Mouse (Mus musculus): Measurements from ENCODE around the gene Psme3. TPM values are rescaled to one million over a fixed set of nuclear protein-coding genes. Genes with fewer than 3 reads are reported as not detected.
A peak's percentile ranks its signal among the peaks of the same experiment; 100 is the strongest.

Gene Psme3
- total RNA-seq (2014; fragmentation: Nextera tagmentation) (300 and 317 TPM in 2 replicates), total RNA-seq (2017) (98.7 and 113 TPM in 2 replicates), polyA plus RNA-seq (2012) (68.6 and 68.8 TPM in 2 replicates)

DNA sequence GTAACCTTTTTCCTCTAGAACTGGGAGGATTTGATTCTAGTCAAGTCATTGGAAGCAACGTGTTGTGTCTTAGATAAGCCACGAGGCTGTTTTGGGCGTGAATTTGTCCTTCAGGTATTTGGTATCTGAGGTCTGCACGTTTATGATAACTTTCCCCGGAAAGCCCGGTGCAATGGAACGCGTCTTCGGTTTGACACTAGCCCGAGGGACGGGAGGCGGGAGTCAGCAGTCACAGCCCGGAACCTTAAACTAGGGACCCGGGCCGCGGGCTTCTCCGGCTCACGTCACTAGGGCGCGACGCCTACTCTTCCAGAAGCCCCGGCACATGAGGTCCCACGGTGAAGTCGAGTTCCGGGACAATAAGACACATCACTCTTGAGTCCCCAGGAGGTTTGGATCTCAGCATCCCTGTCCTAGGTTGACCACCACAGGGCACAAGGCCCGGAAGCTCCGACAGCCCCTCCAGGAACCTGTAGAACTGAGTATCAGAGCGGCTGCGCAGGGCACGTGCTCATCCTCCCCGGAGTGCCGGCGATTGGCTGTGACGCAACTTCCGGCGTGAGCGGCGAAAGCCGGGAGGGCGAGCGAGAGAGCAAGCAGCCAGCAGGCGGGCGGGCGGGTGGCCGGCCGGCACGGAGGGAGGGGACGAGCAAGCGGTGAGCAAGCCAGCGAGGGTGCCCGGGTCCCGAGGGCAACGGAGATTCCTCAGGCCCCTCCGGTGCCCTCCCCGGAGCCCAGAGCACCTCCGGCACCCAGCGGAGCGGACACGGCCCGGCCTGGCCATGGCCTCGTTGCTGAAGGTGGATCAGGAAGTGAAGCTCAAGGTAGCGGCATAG is at the start of gene Psme3:
Psme3 (plus strand) TSS at position 549 of the 836 bp plus-strand sequence.
- no peaks in the 10 kb centered on the region for H3K9me3 ChIP-seq (replicated peaks)
- ATAC-seq (ENCODE audit: extremely low read depth, insufficient number of reproducible peaks, low FRiP score, poor library complexity, severe bottlenecking) (peak; percentile 73), DNase-seq (ENCODE audit: low spot score) (peak; percentile 93)
- peak; percentile 71 for TF ChIP-seq TAL1 (conservative IDR thresholded peaks at IDR 0.05; ENCODE audit: low read depth, low read length)
- no peak for TF ChIP-seq POLR2AphosphoS5 (IDR thresholded peaks at IDR 0.05; ENCODE audit: insufficient replicate concordance, low read depth, low read length)
- H3K4me3 ChIP-seq (ENCODE audit: low read depth, low read length): peak within 1 kb of the TSS; percentile 90
- H3K36me3 ChIP-seq (replicated peaks): peaks cover 34% of the 10 kb centered on the region
- H3K4me1 ChIP-seq (ENCODE audit: insufficient read depth, low read depth, low read length): peaks cover 38% of the 10 kb centered on the region
- H3K27me3 ChIP-seq (ENCODE audit: insufficient read depth, low read length): no peaks in the 10 kb centered on the region

DNA sequence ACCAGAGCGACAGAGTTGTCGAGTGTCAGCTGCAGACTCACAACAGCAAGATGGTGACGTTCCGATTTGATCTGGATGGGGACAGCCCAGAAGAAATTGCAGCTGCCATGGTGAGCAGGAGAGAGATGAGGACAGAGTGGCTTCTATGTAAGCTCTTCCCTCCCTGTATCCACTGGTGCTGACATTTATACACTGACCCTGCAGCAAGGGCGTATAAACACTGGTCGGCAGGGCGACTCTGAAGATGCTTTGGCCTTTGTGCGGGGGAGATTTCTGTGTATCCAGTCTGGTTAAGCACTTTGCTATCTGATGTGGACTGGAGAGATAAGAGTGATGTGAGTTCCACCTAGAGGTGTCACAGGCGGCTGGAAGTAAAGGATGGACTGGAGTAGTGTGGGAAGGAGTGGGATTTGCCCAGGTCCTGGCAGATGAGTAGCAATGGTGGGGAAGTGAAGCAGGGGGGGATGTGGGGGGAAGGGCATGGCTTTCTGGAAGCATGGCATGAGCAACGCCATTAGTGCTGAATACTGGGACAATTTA is 46.4 kb upstream of the Psme3 start:
- H3K36me3 ChIP-seq (replicated peaks): peaks cover 88% of the 10 kb centered on the region
- H3K4me3 ChIP-seq (ENCODE audit: low read depth, low read length): peak overlapping the region; percentile 3; the same call in 1 of the 2 replicates
- H3K4me1 ChIP-seq (ENCODE audit: insufficient read depth, low read depth, low read length): peaks cover 43% of the 10 kb centered on the region
- H3K27me3 ChIP-seq (ENCODE audit: insufficient read depth, low read length): no peaks in the 10 kb centered on the region
- H3K9me3 ChIP-seq (replicated peaks): no peaks in the 10 kb centered on the region
- ATAC-seq (ENCODE audit: extremely low read depth, insufficient number of reproducible peaks, low FRiP score, poor library complexity, severe bottlenecking) (no peak), DNase-seq (ENCODE audit: low spot score) (no peak)
- TF ChIP-seq GATA2 (IDR thresholded peaks at IDR 0.05; ENCODE audit: borderline replicate concordance, low read depth, low read length) (no peak), TAL1 (conservative IDR thresholded peaks at IDR 0.05; ENCODE audit: low read depth, low read length) (peak; percentile 15; the same call in 1 of the 2 replicates)

DNA sequence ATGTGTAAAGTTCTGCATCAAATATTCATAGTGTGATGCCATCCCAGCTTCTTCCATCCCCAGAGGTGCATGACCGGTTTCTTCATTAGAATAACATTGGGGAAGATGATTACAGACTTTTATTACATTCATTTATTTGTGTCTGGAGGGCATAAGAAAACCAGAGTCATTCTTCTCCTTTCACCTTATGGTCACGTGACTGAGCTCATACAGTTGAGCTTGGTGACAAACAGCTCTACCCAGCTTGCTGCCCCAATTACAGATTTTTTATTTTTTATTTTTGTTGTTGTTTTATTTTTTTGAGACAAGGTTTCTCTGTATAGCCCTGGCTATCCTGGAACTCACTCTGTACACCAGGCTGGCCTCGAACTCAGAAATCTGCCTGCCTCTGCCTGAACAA is 43.6 kb upstream of the Psme3 start:
- Histone ChIP-seq H3K36me3 (replicated peaks) (peaks cover 91% of the 10 kb centered on the region), H3K4me3 (ENCODE audit: low read depth, low read length) (no peak overlapping the region), H3K4me1 (ENCODE audit: insufficient read depth, low read depth, low read length) (peaks cover 65% of the 10 kb centered on the region), H3K27me3 (ENCODE audit: insufficient read depth, low read length) (no peaks in the 10 kb centered on the region), H3K9me3 (replicated peaks) (no peaks in the 10 kb centered on the region)
- no peak for DNase-seq (ENCODE audit: low spot score)
- no peak for ATAC-seq (ENCODE audit: extremely low read depth, insufficient number of reproducible peaks, low FRiP score, poor library complexity, severe bottlenecking)
- TF ChIP-seq CTCF (IDR thresholded peaks at IDR 0.05; ENCODE audit: low read depth, low read length): no peak
- TF ChIP-seq POLR2AphosphoS5 (IDR thresholded peaks at IDR 0.05; ENCODE audit: insufficient replicate concordance, low read depth, low read length): no peak
- TF ChIP-seq GATA1 (IDR thresholded peaks at IDR 0.05; ENCODE audit: borderline replicate concordance, low read length): no peak
- TF ChIP-seq GATA2 (IDR thresholded peaks at IDR 0.05; ENCODE audit: borderline replicate concordance, low read depth, low read length): no peak
- no peak for TF ChIP-seq TAL1 (conservative IDR thresholded peaks at IDR 0.05; ENCODE audit: low read depth, low read length)

DNA sequence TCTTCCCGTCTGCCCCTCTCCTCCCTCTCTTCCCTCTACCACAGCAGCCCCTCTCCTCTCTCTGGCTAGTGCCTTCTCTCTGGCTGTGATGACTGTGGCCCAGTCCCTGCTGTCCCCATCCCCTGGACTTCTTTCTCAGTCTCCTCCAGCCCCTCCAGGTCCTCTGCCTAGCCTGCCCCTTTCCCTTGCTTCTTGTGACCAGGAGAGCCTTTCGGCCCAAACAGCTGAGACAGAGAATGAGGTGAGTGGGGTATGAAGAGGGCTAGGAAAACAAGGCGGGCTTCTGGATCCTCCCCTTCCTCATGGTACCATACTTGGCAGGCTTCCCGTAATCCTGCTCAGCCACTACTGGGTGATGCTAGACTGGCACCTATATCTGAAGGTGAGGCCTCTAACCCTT is 40.7 kb upstream of the Psme3 start:
- Histone ChIP-seq H3K4me1 (ENCODE audit: insufficient read depth, low read depth, low read length) (peaks cover 62% of the 10 kb centered on the region), H3K9me3 (replicated peaks) (no peaks in the 10 kb centered on the region), H3K4me3 (ENCODE audit: low read depth, low read length) (no peak overlapping the region), H3K27me3 (ENCODE audit: insufficient read depth, low read length) (no peaks in the 10 kb centered on the region), H3K36me3 (replicated peaks) (peaks cover 73% of the 10 kb centered on the region)
- DNase-seq (ENCODE audit: low spot score) (no peak), ATAC-seq (ENCODE audit: extremely low read depth, insufficient number of reproducible peaks, low FRiP score, poor library complexity, severe bottlenecking) (no peak)
- TF ChIP-seq CTCF (IDR thresholded peaks at IDR 0.05; ENCODE audit: low read depth, low read length): no peak
- no peak for TF ChIP-seq POLR2AphosphoS5 (IDR thresholded peaks at IDR 0.05; ENCODE audit: insufficient replicate concordance, low read depth, low read length)
- TF ChIP-seq TAL1 (conservative IDR thresholded peaks at IDR 0.05; ENCODE audit: low read depth, low read length): no peak
- TF ChIP-seq GATA2 (IDR thresholded peaks at IDR 0.05; ENCODE audit: borderline replicate concordance, low read depth, low read length): no peak
- no peak for TF ChIP-seq GATA1 (IDR thresholded peaks at IDR 0.05; ENCODE audit: borderline replicate concordance, low read length)

DNA sequence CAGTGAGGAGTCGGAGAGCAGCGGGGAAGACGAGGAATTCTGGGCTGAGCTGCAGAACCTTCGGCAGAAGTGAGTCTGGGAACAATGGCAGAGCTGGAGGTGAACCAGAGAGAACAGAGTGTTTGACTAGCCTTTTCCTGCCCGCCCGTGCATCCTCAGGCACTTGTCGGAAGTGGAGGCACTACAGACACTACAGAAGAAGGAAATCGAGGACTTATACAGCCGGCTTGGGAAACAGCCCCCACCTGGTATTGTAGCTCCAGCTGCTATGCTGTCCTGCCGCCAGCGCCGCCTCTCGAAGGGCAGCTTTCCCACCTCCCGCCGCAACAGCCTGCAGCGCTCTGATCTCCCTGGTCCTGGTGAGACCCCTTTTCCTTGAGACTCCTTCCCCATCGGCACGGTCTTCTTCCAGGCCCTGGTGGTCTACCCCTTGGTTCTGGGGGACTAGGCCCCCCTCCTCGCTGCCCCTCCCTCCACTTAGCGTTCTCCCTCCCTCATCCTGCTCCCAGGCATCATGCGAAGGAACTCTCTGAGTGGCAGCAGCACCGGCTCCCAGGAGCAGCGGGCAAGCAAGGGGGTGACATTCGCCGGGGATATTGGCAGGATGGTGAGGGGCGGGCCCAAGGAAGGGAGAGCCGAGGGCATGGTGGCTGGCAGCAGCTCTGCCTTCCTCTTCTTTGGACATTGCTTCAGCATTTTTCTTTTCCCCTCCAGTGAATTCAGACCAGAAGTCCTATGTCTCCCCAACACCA is 39.5 kb upstream of the Psme3 start:
- H3K27me3 ChIP-seq (ENCODE audit: insufficient read depth, low read length): no peaks in the 10 kb centered on the region
- peaks cover 57% of the 10 kb centered on the region for H3K4me1 ChIP-seq (ENCODE audit: insufficient read depth, low read depth, low read length)
- DNase-seq (ENCODE audit: low spot score) (no peak), ATAC-seq (ENCODE audit: extremely low read depth, insufficient number of reproducible peaks, low FRiP score, poor library complexity, severe bottlenecking) (no peak)
- peaks cover 62% of the 10 kb centered on the region for H3K36me3 ChIP-seq (replicated peaks)
- no peaks in the 10 kb centered on the region for H3K9me3 ChIP-seq (replicated peaks)
- peak overlapping the region; percentile 91; the same call in 1 of the 2 replicates for H3K4me3 ChIP-seq (ENCODE audit: low read depth, low read length)
- TF ChIP-seq POLR2AphosphoS5 (IDR thresholded peaks at IDR 0.05; ENCODE audit: insufficient replicate concordance, low read depth, low read length): no peak
- no peak for TF ChIP-seq TAL1 (conservative IDR thresholded peaks at IDR 0.05; ENCODE audit: low read depth, low read length)
- no peak for TF ChIP-seq CTCF (IDR thresholded peaks at IDR 0.05; ENCODE audit: low read depth, low read length)
- TF ChIP-seq GATA2 (IDR thresholded peaks at IDR 0.05; ENCODE audit: borderline replicate concordance, low read depth, low read length): no peak
- no peak for TF ChIP-seq GATA1 (IDR thresholded peaks at IDR 0.05; ENCODE audit: borderline replicate concordance, low read length)
